Mouse (Mus musculus): ENCODE measurements around the gene Nr1h4.

The Nr1h4 gene

DNA sequence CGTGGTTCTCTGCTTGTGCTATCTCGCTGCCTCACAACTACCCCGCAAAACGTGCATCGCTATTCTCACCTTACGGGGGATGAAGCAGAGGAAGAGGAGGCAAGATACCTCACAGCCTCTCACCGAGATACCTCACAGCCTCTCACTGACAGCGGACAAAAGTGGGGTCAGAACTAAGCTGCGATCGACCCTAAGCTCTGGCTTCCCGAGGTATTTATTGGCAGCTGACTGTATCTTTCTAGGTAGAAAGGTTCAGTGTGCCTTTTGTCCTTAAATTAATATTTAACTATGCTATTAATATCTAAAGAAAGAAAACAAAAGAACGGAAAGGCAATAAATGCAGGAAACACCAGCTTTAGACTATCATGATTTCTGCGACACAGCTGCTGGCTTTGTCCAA, 100.6 kb downstream of the Nr1h4 start:
- no peak for DNase-seq (ENCODE audit: low spot score)

DNA sequence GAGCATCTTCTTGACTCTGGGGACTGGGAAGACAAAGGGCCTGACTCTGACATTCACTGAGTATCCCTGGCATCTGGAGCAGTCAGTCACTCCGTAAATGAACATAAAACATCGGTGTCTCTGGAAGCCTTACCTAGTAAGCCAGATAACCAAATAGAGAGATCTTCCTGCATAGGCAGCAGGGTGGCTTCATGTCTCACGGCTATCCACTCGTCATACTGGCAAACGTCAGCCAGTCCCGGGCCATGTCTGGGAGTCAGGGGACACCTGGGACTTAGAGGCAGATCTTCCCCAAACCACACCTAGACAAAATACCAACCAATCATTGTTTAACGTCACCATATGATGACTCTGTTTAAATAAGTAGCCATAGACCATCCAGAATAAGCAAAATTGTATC, 102.6 kb downstream of the Nr1h4 start:
- no peak for DNase-seq (ENCODE audit: low spot score)

DNA sequence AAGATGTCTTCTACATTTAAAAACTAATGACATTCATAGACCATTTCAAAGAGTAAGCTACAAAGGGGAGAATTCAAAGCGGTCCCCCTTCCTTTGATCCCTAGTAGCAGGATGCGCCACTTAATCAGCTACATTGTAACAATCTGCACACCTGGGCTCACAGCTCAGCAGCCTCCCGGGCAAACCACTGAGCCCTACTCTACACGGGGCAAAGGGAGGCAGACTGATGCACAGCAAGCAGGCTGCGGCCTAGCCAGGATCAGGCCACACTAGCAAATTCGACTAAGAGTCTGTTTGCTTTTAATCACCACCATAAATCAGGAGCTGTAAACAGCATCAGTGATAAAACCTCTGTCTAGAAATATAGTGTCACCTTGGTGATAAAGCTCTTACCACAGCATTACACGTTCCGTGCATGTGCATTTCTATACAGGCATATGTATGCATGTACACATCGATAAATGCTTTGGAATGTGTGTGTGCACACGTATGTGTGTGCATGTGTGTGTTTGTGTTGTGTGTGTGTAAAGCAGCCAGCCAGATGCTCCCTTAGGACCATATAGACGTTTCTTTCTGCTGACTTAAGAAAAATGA, 108.5 kb downstream of the Nr1h4 start:
- no peak for DNase-seq (ENCODE audit: low spot score)

DNA sequence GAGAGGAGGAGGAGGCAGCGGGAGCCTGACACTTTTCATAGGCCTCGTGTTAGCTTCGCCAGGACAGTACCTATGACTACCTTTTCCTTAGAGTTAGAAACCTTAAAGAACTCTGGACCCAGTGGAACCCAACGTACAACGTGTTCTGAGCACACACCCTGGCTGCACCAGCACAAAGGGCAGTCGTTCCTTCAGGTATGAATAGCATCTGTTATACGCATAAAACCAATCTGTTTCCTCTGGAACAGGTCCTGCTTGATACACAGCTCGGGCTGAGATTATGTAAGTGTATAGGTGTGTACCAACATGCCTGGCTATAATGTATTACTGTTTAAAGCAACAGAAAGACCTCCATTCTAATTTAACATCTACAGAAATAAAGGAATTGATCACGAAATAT, 109.2 kb downstream of the Nr1h4 start:
- no peak for DNase-seq (ENCODE audit: low spot score)

DNA sequence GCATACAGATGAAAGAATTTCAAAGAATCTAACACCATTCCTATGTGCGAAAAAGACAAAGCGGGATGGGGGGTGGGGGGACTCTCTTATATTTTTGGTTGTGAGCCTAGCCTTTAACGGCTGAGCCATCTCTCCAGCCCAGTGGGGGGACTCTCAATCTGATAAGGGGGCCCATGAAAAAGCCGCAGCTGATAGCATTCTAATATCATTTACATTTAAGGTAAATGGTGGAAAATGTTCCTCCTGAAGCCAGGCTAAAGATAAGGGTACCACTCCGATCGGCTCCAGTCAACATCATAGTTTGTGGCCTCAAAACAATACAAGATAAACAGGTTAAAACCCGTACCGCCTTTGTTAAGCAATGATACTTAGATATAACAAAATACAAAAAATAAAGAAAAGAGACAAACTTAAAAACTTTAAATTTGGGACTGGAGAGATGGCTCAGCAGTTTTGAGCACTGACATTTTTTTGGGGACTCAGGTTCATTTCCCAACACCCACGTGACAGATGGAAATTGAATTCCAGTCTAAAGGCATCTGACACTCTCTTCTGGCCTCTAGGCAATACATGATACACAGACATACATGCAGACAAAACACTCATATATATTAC, 110.1 kb downstream of the Nr1h4 start:
- no peak for DNase-seq (ENCODE audit: low spot score)

DNA sequence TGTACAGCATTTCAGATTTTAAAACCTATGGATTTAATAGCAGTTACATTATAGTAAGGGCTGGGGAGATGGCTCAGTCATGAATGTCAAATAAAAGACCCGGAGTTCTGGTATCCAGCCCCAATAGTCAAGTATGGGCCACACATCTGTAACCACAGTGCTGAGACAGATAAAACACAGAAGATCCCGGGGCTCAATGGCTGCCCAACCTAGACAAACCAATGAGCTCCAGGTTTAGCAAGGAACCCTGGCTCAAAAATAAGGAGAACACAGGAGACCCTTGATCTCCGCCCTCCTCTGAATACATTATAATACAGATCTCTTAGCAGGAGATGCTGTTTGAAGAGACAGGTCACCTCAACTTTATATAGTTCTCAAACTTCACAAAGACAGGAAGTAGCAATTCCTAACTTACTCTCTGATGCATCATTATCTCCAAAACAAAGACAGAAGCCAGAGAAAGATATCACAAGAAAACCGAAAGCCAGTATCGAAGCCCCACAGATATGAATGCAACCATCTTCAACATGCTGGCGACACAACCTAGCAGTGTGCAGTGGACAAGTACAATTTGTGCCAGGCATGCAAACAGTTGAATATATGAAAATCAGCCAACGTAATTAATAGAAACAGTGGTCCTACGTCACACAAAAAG, 110.8 kb downstream of the Nr1h4 start:
- no peak for DNase-seq (ENCODE audit: low spot score)

DNA sequence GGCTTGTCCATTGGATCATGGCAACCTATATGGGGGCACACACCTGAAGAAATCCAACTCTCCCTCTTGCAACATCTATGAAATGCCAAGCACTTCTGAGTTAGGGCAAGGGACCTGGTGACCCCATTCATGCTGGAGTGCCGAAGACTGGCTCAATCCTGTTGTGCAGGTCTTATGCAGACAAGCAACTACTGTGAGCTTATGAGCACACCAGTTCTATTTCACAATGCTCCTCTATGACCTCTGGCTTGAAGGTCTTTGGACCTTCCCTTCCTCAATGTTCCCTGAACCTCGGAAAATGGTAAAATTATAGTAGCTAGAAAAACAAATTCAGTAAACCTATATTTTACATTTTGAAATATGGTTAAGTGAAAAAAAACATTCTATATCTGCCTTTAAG, 115.4 kb downstream of the Nr1h4 start:
- DNase-seq (ENCODE audit: low spot score) = no peak

DNA sequence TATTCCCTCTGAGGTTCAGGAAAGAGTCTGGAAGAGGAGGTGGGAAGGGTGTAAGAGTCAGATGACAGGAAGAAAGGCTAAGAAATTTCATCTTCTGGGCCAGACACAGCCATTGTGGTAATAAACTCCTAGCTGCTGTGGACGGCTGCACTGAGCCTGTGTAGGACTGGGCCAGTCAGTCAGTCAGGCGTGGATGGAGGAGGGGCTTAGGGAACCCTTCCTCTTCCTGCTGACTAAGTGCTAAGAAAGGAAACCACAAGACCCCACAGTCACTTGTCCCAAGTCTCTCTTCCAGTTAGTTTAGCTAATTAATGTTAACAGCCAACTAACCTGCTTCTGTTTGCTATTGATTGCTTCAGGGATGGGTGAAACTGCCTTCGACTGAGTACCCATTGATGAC, 117.9 kb downstream of the Nr1h4 start:
- no peak for DNase-seq (ENCODE audit: low spot score)

DNA sequence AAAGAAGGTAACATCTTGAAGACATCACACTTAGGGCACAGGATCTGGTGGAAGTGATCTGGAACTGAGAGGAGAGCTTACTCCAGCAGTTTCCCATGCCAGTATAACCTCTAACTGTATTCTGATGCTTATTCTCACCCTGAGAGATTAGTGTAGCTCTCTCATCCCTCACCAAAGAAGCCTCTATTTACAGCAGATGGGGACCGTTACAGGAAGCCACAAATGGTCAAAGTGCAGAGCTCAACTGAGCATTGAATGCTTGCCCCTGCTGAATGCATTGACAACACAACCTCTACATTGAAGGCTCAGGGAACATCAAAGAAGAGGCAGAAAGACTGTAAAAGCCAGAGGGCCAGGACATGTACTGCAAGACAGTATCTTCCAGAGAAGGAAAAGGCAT, 125.8 kb downstream of the Nr1h4 start:
- DNase-seq (ENCODE audit: low spot score) = no peak

DNA sequence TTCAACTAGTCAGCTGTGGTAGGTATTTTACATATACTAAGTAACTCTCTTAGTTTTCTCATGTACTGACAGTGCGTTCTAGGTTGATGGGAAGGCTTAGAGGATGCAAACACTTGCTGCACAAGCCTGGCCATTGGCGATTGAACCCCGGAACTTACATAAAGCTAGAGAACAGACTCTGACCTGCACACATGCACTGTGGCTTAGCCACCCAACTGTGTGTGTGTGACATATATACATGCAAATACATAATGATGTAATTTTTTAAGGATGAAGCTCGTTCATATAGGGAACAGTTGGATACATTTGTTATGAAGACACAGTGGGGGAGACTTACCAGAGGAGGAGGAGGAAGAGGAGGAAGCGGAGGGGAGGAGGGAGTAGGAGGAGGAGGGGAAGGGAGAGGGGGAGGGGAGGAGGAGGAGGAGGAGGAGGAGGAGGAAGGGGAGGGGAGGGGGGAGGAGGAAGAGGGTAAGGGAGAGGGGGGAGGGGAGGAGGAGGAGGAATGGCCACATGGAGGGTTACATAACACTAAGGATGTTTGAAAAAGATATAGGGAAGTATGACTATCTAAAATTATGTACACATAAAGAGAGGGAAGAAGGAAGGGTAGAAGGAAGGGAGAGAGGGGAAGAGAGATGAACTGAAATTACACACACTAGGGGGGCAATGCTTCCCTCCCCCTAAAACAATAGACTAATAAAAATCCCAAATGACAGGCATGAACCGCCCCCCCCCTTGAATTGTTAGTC, 126.5 kb downstream of the Nr1h4 start:
- no peak for DNase-seq (ENCODE audit: low spot score)

DNA sequence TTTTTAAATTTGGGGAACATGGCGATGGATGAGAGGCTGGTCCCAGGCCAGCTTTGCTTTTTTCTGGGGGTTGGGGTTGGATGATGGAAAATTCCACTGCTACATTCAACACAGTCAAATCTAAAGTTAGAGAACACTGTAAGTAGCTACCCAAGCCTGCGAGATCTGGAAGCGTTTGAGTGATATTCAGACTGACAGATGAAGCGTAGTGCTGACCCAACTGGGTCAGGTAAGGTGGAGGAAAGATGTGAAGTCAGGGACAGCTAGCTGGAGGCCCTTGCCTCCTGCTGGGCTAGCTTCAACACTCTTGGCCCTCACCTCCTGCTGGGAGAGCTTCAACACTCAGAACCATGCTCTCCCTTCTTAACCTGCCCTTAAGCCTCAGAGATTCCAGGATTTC, 128.4 kb downstream of the Nr1h4 start:
- no peak for DNase-seq (ENCODE audit: low spot score)
